Mouse (Mus musculus) ES-Bruce4 (cell line): Measurements from ENCODE around the gene Arhgef25. TPM values are rescaled to one million over a fixed set of nuclear protein-coding genes. Genes with fewer than 3 reads are reported as not detected.

ENCODE experiments used
- H3K27ac ChIP-seq: 2 replicates; pipeline ENCODE4 v1.5.1; 2012; ENCODE audit warnings: low read length, inconsistent platforms; ENCODE audit not compliant: insufficient read depth
- H3K27me3 ChIP-seq: 2 replicates; pipeline ENCODE4 v1.6.1; 2012; ENCODE audit warnings: mild to moderate bottlenecking, low read length, inconsistent platforms; ENCODE audit not compliant: control insufficient read depth, poor library complexity, insufficient read depth, severe bottlenecking
- H3K36me3 ChIP-seq: 2 replicates; pipeline ENCODE4 v1.6.1; 2012; ENCODE audit warnings: inconsistent platforms, mild to moderate bottlenecking, low read length, moderate library complexity; ENCODE audit not compliant: control insufficient read depth, poor library complexity, insufficient read depth, severe bottlenecking
- H3K4me1 ChIP-seq: one replicate; pipeline ENCODE4 v1.8.1; 2011; ENCODE audit warnings: low read length; ENCODE audit not compliant: control insufficient read depth, insufficient read depth
- H3K4me3 ChIP-seq: 2 replicates; pipeline ENCODE4 v1.5.1; 2011; ENCODE audit warnings: low read depth, mild to moderate bottlenecking, low read length
- H3K9ac ChIP-seq: 2 replicates; pipeline ENCODE4 v1.6.1; 2012; ENCODE audit warnings: low read depth, mild to moderate bottlenecking, inconsistent platforms; ENCODE audit not compliant: poor library complexity, severe bottlenecking
- H3K9me3 ChIP-seq: replicated peaks from 2 replicates; pipeline ENCODE4 v1.6.1; 2012; ENCODE audit warnings: mild to moderate bottlenecking, low read length, inconsistent platforms; ENCODE audit not compliant: control insufficient read depth, poor library complexity, insufficient read depth, severe bottlenecking
- CTCF ChIP-seq: IDR thresholded peaks from one replicate; pipeline ENCODE4 v1.8.1; 2011; ENCODE audit warnings: low read depth, low read length
- EP300 ChIP-seq: IDR thresholded peaks from 2 replicates; pipeline ENCODE4 v1.6.1; 2011; ENCODE audit warnings: low read depth, low read length; ENCODE audit not compliant: insufficient read depth
- POLR2A ChIP-seq: IDR thresholded peaks from one replicate; pipeline ENCODE4 v1.8.1; 2011; ENCODE audit warnings: low read length; ENCODE audit not compliant: insufficient read depth
- polyA plus RNA-seq: library from polyadenylated mRNA; stranded (reverse); fragments of >200 nt; gene quantifications from 2 replicates; pipeline ENCODE4 v1.2.4, GENCODE M21; 2011; ENCODE audit warnings: low read depth; ENCODE audit not compliant: missing spikeins, insufficient read depth, insufficient read length

Gene Arhgef25
- polyA plus RNA-seq, 1 experiment = 54.3 TPM

DNA sequence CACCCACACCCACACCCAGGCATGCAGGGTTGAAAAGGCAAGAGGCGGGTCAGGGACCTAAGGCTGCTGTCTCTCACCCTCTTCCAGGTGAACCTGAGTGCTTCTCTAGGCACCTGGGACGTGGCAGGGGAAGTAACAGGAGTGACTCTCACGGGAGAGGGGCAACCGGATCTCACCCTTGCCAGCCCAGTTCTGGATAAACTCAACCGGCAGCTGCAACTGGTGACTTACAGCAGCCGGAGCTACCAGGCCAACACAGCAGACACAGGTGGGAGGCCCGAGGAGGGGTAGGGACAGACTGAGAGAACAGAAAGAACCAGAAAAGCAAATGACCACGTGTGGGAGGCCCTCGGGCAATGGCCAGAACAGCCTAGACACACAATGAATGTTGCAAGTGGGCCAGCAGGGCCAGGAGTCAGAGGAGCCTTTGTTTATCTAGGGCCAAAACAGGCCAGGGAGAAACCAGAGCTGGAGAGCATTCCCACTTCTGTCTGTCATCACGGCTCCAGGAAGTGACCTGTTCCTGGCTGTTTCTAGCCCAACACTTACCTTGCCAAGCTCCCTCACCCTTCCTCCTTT, 22.2 kb downstream of the Arhgef25 start:
- Histone ChIP-seq H3K4me3 (no peak overlapping the region), H3K36me3 (no peaks in the 10 kb centered on the region), H3K27me3 (no peaks in the 10 kb centered on the region), H3K27ac (no peak overlapping the region), H3K9me3 (no peaks in the 10 kb centered on the region), H3K9ac (no peak overlapping the region), H3K4me1 (peaks cover 7% of the 10 kb centered on the region)
- TF ChIP-seq POLR2A = no peak
- TF ChIP-seq CTCF = no peak
- no peak for TF ChIP-seq EP300

DNA sequence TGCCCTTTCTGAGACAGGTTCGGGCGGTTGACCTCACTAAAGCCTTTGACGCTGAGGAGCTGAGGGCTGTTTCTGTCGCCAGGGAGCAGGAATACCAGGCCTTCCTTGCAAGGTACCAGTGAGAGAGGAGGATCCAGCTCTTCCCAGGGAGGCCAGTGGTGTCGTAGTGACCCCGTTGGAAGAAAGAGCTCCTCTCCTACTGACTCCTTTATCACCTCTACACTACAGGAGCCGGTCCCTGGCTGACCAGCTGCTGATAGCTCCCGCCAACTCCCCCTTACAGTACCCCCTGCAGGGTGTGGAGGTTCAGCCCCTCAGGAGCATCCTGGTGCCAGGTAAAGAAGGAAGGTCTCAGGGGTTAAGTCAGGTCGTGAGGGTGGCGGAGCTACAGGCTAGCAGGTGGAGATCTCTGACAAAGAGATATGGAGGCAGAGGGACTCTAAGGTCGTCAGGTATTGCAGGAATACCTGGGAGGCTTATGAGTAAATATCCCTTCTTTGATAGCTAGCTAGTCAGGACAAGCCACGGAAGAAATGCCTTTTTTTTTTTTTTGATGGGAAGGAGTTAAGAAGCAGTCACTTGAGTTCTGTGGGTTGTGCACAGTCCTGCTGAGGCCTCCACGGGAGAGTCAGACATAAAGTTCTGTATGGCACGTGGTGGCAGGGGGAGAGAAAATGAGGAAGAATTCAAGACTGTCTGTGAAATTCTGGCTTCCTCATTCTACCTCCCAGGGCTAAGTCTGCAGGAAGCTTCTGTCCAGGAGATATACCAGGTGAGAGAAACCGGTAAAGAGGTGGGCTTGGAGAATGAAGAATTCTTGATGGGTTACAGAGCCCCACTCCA, 22.9 kb downstream of the Arhgef25 start:
- no peaks in the 10 kb centered on the region for H3K27me3 ChIP-seq
- H3K27ac ChIP-seq = no peak overlapping the region
- peaks cover 8% of the 10 kb centered on the region for H3K4me1 ChIP-seq
- peak overlapping the region; percentile 67 for H3K4me3 ChIP-seq
- H3K9ac ChIP-seq = peak overlapping the region; percentile 19; the same call in 1 of the 2 replicates
- TF ChIP-seq POLR2A = no peak
- no peak for TF ChIP-seq EP300
- TF ChIP-seq CTCF = no peak
- no peaks in the 10 kb centered on the region for H3K9me3 ChIP-seq
- H3K36me3 ChIP-seq = no peaks in the 10 kb centered on the region

DNA sequence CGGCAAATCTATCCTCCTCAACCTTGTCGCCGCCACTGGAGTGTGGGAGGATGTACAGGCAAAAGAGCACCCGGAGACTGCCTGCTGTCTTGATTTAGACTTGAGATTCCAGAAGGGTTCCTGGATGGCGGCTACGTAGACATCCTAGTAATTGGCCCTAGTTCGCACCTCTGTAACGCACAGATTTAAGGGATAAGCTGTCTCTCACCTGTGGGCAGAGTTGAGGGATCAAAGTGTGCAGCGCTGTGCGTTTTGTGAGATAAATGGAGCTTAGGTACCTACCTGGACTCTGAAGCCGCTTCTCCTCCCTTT, 23.5 kb downstream of the Arhgef25 start:
- Histone ChIP-seq H3K4me3 (peak overlapping the region; percentile 67), H3K36me3 (no peaks in the 10 kb centered on the region), H3K4me1 (peaks cover 8% of the 10 kb centered on the region), H3K27ac (no peak overlapping the region), H3K27me3 (no peaks in the 10 kb centered on the region), H3K9ac (peak overlapping the region; percentile 79), H3K9me3 (no peaks in the 10 kb centered on the region)
- TF ChIP-seq CTCF (no peak), POLR2A (no peak), EP300 (no peak)

- Histone ChIP-seq H3K27me3 (no peaks in the 10 kb centered on the region), H3K9me3 (no peaks in the 10 kb centered on the region), H3K9ac (peak overlapping the region; percentile 79), H3K36me3 (no peaks in the 10 kb centered on the region), H3K27ac (no peak overlapping the region), H3K4me3 (peak overlapping the region; percentile 67), H3K4me1 (peaks cover 8% of the 10 kb centered on the region)
- no peak for TF ChIP-seq CTCF
- no peak for TF ChIP-seq POLR2A
- no peak for TF ChIP-seq EP300
Observed at GRCm38 (mm10) chr10:127165654-127166403, 24.1 kb downstream of the Arhgef25 start.

DNA sequence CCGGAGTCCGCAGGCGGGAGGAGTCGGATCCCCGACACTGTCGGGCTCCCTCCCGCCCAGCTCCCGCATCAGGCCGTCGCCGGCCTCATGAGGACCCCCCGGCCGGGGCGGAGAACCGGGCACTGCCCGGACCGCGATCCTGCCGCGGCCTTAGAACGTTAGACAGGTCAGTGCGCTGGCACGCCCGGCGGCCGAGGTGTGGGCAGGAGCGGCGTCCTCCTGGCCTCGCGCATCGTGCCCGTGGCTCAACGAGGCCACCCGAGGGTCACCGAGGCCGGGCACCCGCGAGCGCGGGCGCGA, 24.6 kb downstream of the Arhgef25 start:
- Histone ChIP-seq H3K4me3 (peak overlapping the region; percentile 67), H3K9ac (peak overlapping the region; percentile 79), H3K4me1 (peaks cover 8% of the 10 kb centered on the region), H3K36me3 (no peaks in the 10 kb centered on the region), H3K9me3 (no peaks in the 10 kb centered on the region), H3K27me3 (no peaks in the 10 kb centered on the region), H3K27ac (no peak overlapping the region)
- TF ChIP-seq CTCF = no peak
- no peak for TF ChIP-seq POLR2A
- TF ChIP-seq EP300 = no peak
